Mouse (Mus musculus) lung, adult 2 months (tissue): ENCODE results near the gene Gm37240.

Experiments used
- CTCF ChIP-seq: fragments of 200-500 bp; IDR thresholded peaks from 2 replicates; pipeline ENCODE4 v1.5.1; 2011; ENCODE audit warnings: mild to moderate bottlenecking, low read length, control low read depth; ENCODE audit not compliant: insufficient read depth
- POLR2A ChIP-seq: fragments of 200-500 bp; IDR thresholded peaks from 2 replicates; pipeline ENCODE4 v1.6.1; 2011; ENCODE audit warnings: low read depth, mild to moderate bottlenecking, control low read depth, low read length, borderline replicate concordance; ENCODE audit errors: extremely low read depth

DNA sequence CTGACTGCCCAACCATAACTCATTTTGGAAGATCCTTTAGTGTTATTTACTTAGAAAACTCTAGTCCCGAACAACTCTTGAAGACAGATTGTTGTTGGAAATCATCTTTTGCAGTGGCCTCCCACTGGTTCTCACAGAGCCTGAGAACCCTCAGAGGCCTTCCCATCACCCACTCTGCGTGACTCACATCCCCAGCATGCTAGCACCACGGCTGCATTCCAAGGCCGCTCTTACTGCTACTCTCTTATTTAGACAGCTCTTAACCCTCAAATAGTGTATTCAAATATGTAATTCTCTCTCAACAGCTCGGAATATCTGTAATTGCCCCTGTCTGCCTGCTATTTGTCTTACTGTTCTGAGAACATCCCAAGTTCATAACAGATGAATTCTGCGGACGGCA is 73.1 kb downstream of the Gm37240 start:
- TF ChIP-seq CTCF: no peak
- TF ChIP-seq POLR2A: no peak
